Mouse (Mus musculus): ENCODE data around the gene Tph1. TPM values are rescaled to one million over a fixed set of nuclear protein-coding genes. Genes with fewer than 3 reads are reported as not detected.
A peak's percentile ranks its signal among the peaks of the same experiment; 100 is the strongest.
"Not testable (repeated sequence)": the region's sequence is repeated elsewhere in the genome, so short reads cannot be mapped to it uniquely, and the experiment has no call there.

Gene Tph1
- polyA plus RNA-seq, 1 experiment, result 0.77 TPM

DNA sequence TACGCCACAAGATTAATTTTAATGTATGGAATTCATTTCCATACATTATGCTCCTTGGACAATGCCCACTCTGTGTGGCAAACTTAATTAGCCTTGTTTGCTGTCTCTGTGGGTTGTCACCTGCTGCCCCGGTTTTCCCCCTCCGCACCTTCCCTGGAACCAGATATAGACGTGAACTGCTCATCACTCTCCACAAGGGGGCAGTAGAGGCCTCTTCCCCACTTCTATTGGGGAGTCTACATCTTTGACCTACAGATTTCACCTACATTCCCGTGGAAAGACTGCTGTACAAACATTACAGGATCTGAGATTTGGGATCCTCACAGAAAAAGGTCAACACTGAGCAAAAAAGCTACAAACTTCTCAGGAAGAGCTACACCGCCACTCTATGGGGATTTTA is 42.2 kb upstream of the Tph1 start:
- DNase-seq, result peak; percentile 70
- peaks cover 6% of the 10 kb centered on the region for H3K4me1 ChIP-seq (replicated peaks; ENCODE audit: control insufficient read depth, insufficient read depth, low read length)
- no peak overlapping the region for H3K27ac ChIP-seq (ENCODE audit: control insufficient read depth, insufficient read depth, low read length)
- peak; percentile 36; the same call in 1 of the 2 replicates for TF ChIP-seq CTCF (IDR thresholded peaks at IDR 0.05; ENCODE audit: borderline replicate concordance, control insufficient read depth, extremely low read depth, insufficient read depth, low read length, poor library complexity)
- no peak for TF ChIP-seq POLR2A (IDR thresholded peaks at IDR 0.05; ENCODE audit: control insufficient read depth, extremely low read depth, insufficient read depth, low read length, poor library complexity)
- no peaks in the 10 kb centered on the region for H3K36me3 ChIP-seq (ENCODE audit: control insufficient read depth, insufficient read depth, low read length)
- 33% methylated on average over 6 of the region's 6 CpGs for WGBS
- H3K27me3 ChIP-seq (ENCODE audit: control insufficient read depth, insufficient read depth, low read length), result no peaks in the 10 kb centered on the region; the same call in 1 of the 2 replicates
- H3K4me3 ChIP-seq (ENCODE audit: control insufficient read depth, insufficient read depth, low read length), result no peak overlapping the region

DNA sequence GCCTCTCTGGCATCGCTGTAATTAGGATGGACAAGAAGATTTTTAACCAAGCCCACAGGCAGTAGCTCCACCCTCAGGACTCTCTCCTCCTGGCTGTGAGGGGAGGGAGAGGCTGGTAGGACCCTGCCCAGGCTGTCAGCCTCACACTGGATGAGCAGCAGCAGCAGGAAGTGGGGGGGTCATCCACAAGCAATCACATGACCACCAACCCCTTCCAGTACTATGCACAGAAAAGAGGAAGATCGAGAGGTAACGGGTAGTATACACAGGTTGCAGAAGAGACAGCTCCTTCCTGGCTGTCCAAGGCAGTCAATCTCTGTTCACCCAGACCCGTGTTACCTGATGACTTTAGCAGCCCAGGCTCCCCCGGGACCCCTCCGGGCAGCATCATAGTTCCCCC is 39.9 kb upstream of the Tph1 start:
- Histone ChIP-seq H3K4me3 (ENCODE audit: control insufficient read depth, insufficient read depth, low read length) (no peak overlapping the region), H3K4me1 (replicated peaks; ENCODE audit: control insufficient read depth, insufficient read depth, low read length) (peaks cover 6% of the 10 kb centered on the region), H3K27ac (ENCODE audit: control insufficient read depth, insufficient read depth, low read length) (no peak overlapping the region), H3K36me3 (ENCODE audit: control insufficient read depth, insufficient read depth, low read length) (no peaks in the 10 kb centered on the region; the same call in none of the 2 replicates), H3K27me3 (ENCODE audit: control insufficient read depth, insufficient read depth, low read length) (no peaks in the 10 kb centered on the region; the same call in 1 of the 2 replicates)
- WGBS, result 7% methylated on average over 6 of the region's 6 CpGs
- no peak for TF ChIP-seq POLR2A (IDR thresholded peaks at IDR 0.05; ENCODE audit: control insufficient read depth, extremely low read depth, insufficient read depth, low read length, poor library complexity)
- TF ChIP-seq CTCF (IDR thresholded peaks at IDR 0.05; ENCODE audit: borderline replicate concordance, control insufficient read depth, extremely low read depth, insufficient read depth, low read length, poor library complexity), result no peak
- DNase-seq, result no peak

DNA sequence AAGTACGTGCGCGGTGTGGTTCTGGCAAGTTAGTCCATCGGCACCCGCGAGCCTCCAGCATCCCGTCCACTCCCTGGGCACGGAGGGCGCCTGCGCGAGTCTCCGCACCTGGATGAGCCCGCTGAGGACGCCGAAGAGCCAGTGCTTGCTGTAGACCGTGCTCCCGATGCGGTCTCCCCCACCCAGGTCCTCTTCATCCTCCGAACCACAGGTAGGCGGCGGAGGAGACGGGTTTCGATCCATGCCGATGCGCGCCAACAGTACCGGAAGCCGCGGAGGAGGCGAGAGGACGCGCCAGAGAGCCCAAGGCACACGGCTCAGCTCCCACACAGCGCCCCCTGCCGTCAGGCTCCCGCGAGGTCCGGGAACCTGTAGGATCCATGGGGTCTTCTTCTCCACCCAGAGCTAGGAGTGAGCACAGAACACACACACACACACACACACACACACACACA is 38.1 kb upstream of the Tph1 start, which contains the start of gene Saal1:
TSS of gene Saal1 (minus strand) at position 291 of the 455 bp plus-strand sequence.
- DNase-seq, result peak; percentile 86
- H3K27ac ChIP-seq (ENCODE audit: control insufficient read depth, insufficient read depth, low read length), result no peak within 1 kb of the TSS
- peak within 1 kb of the TSS; percentile 61 for H3K4me3 ChIP-seq (ENCODE audit: control insufficient read depth, insufficient read depth, low read length)
- peaks cover 14% of the 10 kb centered on the region for H3K36me3 ChIP-seq (ENCODE audit: control insufficient read depth, insufficient read depth, low read length)
- H3K27me3 ChIP-seq (ENCODE audit: control insufficient read depth, insufficient read depth, low read length), result no peaks in the 10 kb centered on the region
- peaks cover 6% of the 10 kb centered on the region for H3K4me1 ChIP-seq (replicated peaks; ENCODE audit: control insufficient read depth, insufficient read depth, low read length)
- peak; percentile 92 for TF ChIP-seq CTCF (IDR thresholded peaks at IDR 0.05; ENCODE audit: borderline replicate concordance, control insufficient read depth, extremely low read depth, insufficient read depth, low read length, poor library complexity)
- no peak for TF ChIP-seq POLR2A (IDR thresholded peaks at IDR 0.05; ENCODE audit: control insufficient read depth, extremely low read depth, insufficient read depth, low read length, poor library complexity)
- 0% methylated on average over 38 of the region's 38 CpGs for WGBS

DNA sequence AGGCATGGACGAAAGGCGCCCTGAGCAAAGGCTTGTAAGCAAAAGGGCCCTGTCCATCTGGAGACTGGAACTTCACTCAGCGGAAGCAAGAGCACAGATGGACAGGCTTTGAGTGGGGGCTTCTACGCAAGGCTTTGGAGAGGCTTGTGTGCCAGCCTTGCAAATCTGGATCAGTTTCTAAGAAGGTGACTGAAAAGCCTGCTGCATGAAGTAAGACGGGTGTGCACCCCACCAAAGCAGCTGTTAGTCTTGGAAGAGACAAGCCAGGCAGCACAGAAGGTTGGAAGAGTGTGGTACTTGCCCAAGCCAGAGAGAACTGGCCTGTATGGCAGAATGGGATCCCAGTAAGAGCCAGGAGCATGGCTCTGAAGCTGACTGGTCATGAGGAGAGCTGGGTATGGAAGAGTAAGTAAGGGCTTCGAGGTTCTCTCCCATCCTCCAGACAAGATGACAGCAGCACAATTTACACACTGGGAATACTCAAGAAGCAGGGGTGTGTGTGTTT is 28.2 kb upstream of the Tph1 start:
- 97% methylated on average over 6 of the region's 6 CpGs for WGBS
- Histone ChIP-seq H3K27me3 (ENCODE audit: control insufficient read depth, insufficient read depth, low read length) (no peaks in the 10 kb centered on the region), H3K4me3 (ENCODE audit: control insufficient read depth, insufficient read depth, low read length) (no peak overlapping the region), H3K36me3 (ENCODE audit: control insufficient read depth, insufficient read depth, low read length) (peaks cover 75% of the 10 kb centered on the region), H3K27ac (ENCODE audit: control insufficient read depth, insufficient read depth, low read length) (no peak overlapping the region), H3K4me1 (replicated peaks; ENCODE audit: control insufficient read depth, insufficient read depth, low read length) (no peaks in the 10 kb centered on the region)
- no peak for TF ChIP-seq CTCF (IDR thresholded peaks at IDR 0.05; ENCODE audit: borderline replicate concordance, control insufficient read depth, extremely low read depth, insufficient read depth, low read length, poor library complexity)
- no peak for TF ChIP-seq POLR2A (IDR thresholded peaks at IDR 0.05; ENCODE audit: control insufficient read depth, extremely low read depth, insufficient read depth, low read length, poor library complexity)
- DNase-seq, result no peak

DNA sequence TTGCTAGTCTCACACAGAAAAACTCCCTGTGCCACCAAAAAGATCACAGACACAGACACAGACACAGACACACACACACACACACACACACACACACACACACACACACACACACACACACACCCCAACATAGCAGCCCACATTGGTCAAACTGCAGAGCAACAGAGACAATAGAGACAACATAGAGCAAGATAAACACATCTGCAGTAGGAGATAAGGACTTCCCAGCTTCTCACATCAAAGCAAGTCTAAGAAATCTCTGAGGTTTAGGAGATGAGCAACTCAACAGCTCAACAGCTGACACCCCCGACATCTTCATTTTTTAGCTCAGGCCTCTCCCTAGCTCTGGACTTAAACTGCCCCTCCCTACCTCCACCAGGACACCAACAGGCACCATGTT is 24.4 kb upstream of the Tph1 start:
- H3K4me3 ChIP-seq (ENCODE audit: control insufficient read depth, insufficient read depth, low read length), result no peak overlapping the region
- no peaks in the 10 kb centered on the region for H3K4me1 ChIP-seq (replicated peaks; ENCODE audit: control insufficient read depth, insufficient read depth, low read length)
- no peak overlapping the region for H3K27ac ChIP-seq (ENCODE audit: control insufficient read depth, insufficient read depth, low read length)
- no peak for DNase-seq
- H3K36me3 ChIP-seq (ENCODE audit: control insufficient read depth, insufficient read depth, low read length), result peaks cover 53% of the 10 kb centered on the region
- TF ChIP-seq CTCF (IDR thresholded peaks at IDR 0.05; ENCODE audit: borderline replicate concordance, control insufficient read depth, extremely low read depth, insufficient read depth, low read length, poor library complexity), result no peak
- TF ChIP-seq POLR2A (IDR thresholded peaks at IDR 0.05; ENCODE audit: control insufficient read depth, extremely low read depth, insufficient read depth, low read length, poor library complexity), result no peak
- H3K27me3 ChIP-seq (ENCODE audit: control insufficient read depth, insufficient read depth, low read length), result no peaks in the 10 kb centered on the region
- 50% methylated on average over 1 of the region's 1 CpGs for WGBS

DNA sequence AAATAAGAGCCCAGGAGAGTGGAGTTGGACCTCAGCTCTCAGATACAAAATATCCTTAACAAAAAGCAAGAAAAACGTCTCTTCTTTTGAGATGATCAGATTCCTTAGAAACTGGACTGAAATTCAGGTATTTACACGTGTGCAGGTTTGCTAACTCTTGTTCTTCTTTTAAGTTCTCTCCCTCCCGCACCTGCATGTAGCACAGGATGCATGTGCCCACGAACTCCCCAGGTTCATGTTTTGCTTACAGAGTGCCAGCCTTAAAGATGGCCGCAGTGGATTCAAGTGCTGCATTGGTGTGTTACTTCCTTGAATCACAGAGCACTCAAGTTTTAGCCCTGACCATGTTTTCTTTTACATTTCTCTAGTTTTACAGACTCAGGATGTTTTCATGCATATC is 14.5 kb upstream of the Tph1 start:
- DNase-seq, result peak; percentile 31
- peaks cover 24% of the 10 kb centered on the region for H3K36me3 ChIP-seq (ENCODE audit: control insufficient read depth, insufficient read depth, low read length)
- 56% methylated on average over 5 of the region's 5 CpGs for WGBS
- no peaks in the 10 kb centered on the region for H3K4me1 ChIP-seq (replicated peaks; ENCODE audit: control insufficient read depth, insufficient read depth, low read length)
- H3K27ac ChIP-seq (ENCODE audit: control insufficient read depth, insufficient read depth, low read length), result no peak overlapping the region
- no peak overlapping the region for H3K4me3 ChIP-seq (ENCODE audit: control insufficient read depth, insufficient read depth, low read length)
- no peak for TF ChIP-seq POLR2A (IDR thresholded peaks at IDR 0.05; ENCODE audit: control insufficient read depth, extremely low read depth, insufficient read depth, low read length, poor library complexity)
- TF ChIP-seq CTCF (IDR thresholded peaks at IDR 0.05; ENCODE audit: borderline replicate concordance, control insufficient read depth, extremely low read depth, insufficient read depth, low read length, poor library complexity), result no peak
- no peaks in the 10 kb centered on the region for H3K27me3 ChIP-seq (ENCODE audit: control insufficient read depth, insufficient read depth, low read length)

DNA sequence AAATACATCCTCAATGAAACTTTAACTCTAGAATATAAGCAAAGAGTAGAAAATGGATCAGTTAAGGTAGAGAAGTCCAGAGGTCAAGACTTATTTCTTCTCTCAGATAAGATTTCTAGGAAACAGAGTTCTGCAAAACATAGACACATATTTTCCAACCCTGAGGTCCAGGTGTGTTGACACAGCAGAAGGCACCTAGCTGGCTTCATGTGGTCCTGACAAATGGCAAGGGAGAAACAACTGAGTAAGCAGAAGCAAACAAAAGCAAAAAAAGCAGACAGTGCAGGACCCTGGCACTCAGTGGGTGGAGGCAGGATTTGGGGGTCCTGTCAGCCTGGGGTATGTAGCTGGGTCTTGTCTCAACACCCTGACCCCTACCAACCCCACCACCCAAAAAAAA is 8.4 kb upstream of the Tph1 start:
- H3K27ac ChIP-seq (ENCODE audit: control insufficient read depth, insufficient read depth, low read length), result no peak overlapping the region
- DNase-seq, result no peak
- H3K4me3 ChIP-seq (ENCODE audit: control insufficient read depth, insufficient read depth, low read length), result no peak overlapping the region
- no peaks in the 10 kb centered on the region for H3K4me1 ChIP-seq (replicated peaks; ENCODE audit: control insufficient read depth, insufficient read depth, low read length)
- H3K36me3 ChIP-seq (ENCODE audit: control insufficient read depth, insufficient read depth, low read length), result no peaks in the 10 kb centered on the region
- no peaks in the 10 kb centered on the region for H3K27me3 ChIP-seq (ENCODE audit: control insufficient read depth, insufficient read depth, low read length)
- TF ChIP-seq POLR2A (IDR thresholded peaks at IDR 0.05; ENCODE audit: control insufficient read depth, extremely low read depth, insufficient read depth, low read length, poor library complexity) (no peak), CTCF (IDR thresholded peaks at IDR 0.05; ENCODE audit: borderline replicate concordance, control insufficient read depth, extremely low read depth, insufficient read depth, low read length, poor library complexity) (no peak)

DNA sequence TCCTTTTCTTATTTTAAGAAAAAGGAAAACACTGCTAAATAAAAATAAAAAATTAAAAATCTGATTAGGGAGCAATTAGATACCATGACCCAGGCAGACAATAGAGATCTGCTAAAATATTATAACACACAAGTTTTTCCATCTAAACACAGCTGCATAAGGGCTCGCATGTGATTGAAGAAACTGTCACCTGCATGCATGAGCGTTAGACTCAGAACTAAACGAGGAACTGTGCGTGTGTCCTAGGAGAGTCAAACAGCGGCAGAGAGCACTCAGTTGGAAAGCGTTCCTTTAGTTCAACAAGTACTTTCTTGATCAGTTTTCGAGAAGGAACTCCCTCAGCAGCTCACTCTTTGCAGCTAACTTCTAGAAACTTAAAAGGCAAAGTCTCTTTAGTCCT is 6.7 kb upstream of the Tph1 start:
- WGBS, result 75% methylated on average over 7 of the region's 7 CpGs
- H3K27me3 ChIP-seq (ENCODE audit: control insufficient read depth, insufficient read depth, low read length); H3K4me3 ChIP-seq (ENCODE audit: control insufficient read depth, insufficient read depth, low read length); H3K27ac ChIP-seq (ENCODE audit: control insufficient read depth, insufficient read depth, low read length); DNase-seq; H3K4me1 ChIP-seq (replicated peaks; ENCODE audit: control insufficient read depth, insufficient read depth, low read length); H3K36me3 ChIP-seq (ENCODE audit: control insufficient read depth, insufficient read depth, low read length): not testable (repeated sequence)

All from thymus, adult 2 months (tissue).